Mouse (Mus musculus) embryo, embryonic 9.5 days (tissue): ENCODE measurements around the gene Fhad1.

Experiments used
- DNase-seq: peaks from one replicate; pipeline ENCODE4 v3.0.0-alpha.2; 2017; ENCODE audit errors: extremely low spot score

The Fhad1 gene

GRCm38 (mm10) chr4:141978582-141978981, 36.3 kb downstream of the Fhad1 start:
- DNase-seq = no peak

DNA sequence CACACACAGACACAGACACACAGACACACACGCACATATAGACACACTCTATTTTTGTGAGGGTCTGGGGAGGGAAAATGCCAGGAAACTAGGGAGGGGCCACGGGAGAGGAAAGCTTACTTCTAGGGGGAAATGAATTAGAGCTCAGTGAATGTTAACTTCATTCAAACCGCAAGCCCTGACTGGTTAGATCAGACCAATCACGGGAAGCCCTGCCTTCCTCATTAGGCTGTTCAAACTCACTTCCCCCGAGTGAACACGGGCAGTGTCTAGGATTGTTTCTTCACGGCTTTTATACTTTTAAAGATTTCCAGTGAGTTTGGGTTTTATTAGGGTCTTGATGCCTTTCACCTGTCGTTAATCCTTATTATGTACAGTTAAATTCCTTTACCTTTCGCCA, 37.5 kb downstream of the Fhad1 start:
- no peak for DNase-seq

- peak; percentile 43 for DNase-seq
Observed at GRCm38 (mm10) chr4:141976163-141976562, 38.7 kb downstream of the Fhad1 start.

DNA sequence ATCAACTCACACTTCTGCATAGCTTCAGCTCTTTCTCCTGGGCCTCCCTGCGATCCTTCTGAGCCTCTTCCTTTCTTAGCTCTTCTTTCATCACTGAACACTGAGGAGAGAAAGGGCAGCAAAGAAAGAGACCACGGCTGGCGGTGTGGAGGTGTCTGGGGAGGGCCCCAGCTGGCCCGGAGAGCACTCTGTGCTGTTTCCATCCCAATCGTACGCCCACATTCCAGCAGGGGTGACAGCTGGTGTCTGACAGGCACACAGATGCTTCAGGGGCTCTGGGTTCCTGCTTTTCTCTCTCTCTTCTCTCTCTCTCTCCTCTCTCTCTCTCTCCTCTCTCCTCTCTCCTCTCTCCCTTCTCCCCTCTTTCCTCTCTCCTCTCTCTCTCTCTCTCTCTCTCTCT, 50.3 kb downstream of the Fhad1 start:
- no peak for DNase-seq

DNA sequence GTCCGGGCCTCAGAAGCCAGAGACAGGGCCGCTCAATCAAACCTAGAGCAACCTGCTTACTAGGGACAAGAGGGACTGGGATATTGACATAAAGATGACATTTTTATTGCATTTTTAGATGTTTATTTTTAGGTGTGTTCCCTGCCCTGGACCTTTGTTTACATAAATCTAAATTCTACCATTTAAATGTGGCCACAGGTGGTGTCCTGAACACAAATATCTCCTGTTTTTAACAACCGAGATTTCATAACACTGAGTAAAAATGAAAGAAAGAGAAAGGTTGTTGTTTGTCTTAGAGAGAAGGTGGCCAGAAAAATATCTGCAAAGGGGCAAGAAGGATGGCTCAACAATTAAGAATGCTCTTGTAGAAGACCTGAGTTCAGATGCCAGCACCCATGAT, 51.0 kb downstream of the Fhad1 start:
- DNase-seq = no peak

DNA sequence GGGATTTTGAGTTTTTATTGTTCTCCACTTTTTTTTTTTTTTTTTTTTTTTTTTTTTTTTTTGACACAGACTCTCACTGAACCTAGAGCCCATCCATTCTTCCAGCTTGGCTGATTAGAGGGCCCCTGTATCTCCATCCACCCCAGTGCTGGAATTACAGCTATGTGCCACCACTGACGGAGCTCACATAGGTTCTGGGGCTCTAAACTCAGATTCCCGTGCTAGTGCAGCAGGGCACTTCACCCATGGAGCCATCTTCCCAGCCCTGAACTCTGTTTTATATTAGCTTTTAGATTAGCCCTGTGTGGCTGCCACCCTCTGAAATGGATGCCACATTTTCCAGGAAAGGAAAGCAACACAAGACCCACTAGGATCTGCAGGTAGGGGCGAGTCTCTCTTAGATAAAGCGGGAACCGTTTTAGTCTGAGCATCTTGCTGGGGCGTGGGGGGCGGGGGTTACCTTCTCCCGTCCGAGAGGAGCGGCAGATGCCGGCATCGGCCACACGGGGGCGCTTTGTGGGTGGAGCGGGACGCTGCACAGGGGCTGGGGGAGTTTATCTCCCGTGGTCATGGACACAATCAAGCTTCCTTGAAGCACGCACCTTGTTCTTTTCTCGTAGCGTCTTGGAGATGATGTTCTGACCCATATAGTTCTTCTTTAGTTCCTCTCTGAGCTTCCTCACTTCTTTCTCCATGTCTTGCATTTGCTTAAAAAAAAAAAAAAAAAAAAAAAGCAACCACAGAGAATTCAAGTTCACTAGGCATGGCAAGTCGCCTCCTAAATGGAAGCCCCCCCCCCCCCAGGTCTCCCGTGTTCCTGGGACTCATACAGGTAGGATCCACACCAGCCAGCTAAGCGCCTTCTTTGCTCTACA, 51.8 kb downstream of the Fhad1 start:
- peak; percentile 78 for DNase-seq

DNA sequence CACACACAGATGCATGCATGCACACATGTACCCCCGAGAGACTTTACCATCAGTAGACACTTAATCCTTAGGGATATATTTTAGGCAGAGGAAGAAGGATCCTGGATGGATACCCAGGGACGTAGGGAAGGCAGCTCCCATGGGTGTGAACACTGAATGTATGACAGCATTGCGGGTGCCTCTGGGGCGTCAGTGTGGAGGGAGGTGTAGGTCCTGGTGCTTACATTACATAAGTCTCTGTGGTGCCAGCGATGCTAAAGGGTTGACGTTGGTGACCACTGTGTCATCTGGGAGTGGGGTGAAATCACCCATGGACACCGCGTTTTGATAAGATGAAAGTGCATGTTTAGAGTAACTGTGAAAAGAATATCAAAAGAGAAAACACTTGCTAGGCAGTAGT, 54.8 kb downstream of the Fhad1 start:
- no peak for DNase-seq

DNA sequence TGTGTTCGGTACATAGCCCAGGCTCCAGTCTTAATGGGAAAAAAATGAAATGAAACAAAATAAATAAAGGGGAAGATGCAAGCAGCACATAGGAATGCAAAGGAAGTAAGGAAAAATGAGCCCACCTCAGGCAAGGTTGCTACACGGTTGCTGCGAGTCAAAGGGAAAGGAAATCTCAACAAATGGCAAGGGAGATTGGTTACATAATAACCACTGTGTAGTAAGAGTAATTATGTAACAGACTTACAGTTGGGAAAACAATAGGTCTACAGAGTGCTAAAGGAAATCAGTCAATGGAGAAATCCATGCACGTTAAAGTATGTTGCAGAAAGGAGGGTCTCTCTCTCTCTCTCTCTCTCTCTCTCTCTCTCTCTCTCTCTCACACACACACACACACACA, 55.3 kb downstream of the Fhad1 start:
- DNase-seq = no peak

DNA sequence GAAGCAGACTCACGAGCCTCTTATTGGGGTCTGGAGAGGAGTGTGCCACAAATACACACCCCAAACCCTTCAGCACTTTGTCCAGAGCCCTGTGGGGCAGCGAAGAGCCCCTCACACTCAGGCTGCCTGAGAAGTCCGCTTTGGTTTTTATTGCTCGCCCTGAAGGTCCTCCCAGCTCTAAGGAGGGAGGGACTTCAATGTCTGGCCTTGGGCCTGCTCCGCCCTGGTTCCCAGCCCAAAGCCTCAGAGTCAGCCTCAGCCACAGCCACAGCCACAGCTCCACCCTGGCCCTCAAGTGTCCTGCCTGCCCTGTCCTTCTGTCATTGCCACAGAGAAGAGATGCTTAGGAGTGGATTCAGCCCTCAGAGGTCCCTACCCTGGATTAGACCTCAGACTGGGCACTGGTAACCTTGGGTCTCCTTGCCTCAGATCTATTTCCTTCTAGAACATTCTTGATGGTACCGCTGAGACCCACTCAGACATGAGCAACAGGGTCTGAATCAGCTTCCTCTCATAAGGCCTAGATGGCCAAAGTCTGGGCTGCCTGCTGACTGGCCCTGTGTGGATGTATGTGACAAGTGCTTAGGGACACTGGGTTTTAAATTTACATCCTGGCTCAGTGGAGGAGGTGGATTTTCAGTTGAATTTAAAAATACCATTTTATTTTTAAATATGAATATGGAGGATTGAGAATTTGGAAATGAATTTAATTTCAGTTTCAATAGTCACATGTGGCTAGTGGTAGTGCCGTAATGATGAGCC, 56.1 kb downstream of the Fhad1 start:
- DNase-seq = no peak

- peak; percentile 74 for DNase-seq
Observed at GRCm38 (mm10) chr4:141958188-141958587, 56.7 kb downstream of the Fhad1 start.

DNA sequence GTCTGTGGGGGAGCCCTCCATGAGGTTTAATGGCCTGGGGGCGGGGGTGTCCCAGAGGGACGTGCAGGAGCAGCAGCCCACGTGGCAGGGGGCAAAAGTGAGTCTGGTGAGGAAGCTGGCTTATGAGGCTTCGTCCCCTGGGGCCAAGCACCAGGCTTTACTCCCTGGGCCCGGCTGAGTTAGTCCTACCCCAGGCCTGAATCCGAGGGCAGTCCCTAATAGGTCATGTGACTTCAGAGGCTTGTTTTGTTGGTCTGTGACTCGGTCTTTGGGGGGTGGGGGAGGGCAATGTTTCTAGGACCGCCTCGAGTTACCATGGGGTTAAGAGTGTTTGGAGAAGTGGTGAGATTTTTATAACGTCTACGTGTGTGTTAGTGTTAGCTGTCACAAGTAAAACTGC, 57.1 kb downstream of the Fhad1 start:
- DNase-seq = no peak

DNA sequence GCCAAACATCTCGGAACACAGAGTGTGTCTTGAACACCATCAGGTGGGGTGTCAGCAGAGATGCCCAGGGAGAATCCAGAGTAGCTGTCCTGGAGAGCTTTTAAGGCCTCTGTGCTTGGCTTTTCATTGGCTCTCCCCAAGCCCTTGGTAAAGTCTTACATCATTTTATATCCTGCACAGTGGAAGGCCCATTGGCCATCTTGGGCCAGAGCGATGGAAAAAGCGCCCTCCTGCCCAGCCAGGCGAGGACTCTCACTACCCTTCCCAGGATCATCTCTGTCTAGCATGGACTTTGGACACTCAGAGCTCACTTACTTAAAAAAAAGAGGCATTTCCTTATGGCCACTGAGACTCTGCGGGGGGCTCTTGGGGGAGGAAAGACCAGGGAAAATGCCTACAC, 58.0 kb downstream of the Fhad1 start:
- no peak for DNase-seq

DNA sequence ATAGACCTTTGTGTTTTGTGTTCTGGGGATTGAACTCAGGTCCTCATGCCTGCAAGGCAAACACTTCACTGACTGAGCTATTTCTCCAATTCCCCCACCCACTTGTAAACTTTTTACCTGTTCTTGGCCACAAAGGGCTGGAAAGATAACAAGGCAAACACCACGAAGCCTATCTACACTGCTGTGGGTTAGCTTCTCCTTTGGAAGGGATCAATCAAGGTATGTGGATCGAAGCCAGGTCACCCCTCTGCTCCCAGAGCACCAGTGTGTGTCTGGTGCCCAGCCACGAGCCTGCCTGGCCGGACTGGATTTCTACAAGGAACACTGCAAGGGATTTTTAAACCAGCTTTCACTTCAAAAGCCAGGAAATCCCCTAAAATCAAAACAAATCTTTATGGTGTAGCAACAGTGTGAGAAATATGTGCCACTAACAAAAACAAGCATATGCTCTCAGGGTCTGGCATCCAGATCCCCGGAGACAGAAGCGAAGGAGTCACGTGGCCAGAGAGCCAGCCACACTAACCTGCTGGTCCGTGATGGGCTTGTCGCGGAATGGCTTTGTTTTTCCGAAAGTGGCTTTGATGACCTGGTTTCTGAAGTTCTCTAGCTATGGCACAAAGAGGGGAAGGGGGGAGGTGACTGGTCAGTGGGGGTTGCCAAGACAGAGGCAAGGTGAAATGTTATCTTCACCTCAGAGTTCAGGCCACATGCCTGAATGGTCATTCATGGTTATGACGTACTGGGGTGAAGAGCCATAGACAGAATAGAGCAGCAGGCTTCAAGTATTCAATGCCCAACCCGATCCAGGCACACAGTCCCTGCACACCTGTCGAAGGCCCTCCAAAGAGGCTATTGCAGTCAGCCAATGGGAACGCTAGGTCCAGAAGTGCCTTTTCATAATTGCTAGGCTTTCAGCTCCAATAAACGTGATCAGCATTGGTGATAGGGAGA, 59.8 kb downstream of the Fhad1 start:
- DNase-seq = no peak

- no peak for DNase-seq
Observed at GRCm38 (mm10) chr4:141953859-141954258, 61.0 kb downstream of the Fhad1 start.

- no peak for DNase-seq
Observed at GRCm38 (mm10) chr4:141953291-141953690, 61.6 kb downstream of the Fhad1 start.

DNA sequence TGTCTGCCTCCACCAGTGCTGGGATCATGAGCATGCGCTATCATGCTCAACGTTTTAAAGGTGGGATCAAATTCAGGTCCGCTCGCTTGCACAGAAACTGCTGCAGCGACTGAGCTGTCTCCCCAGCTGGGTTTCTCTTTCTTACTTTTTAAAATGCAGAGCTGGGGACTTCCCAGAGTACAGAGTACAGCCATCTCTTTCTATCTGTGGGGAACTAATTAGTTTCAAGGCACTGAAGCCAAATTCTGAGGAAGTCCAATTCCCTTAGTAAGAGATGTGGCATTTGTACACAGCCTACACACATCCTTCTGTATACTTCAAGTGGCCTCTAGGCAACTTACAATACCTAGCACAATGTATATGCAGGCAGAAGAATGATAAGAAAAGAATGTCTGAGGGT, 62.1 kb downstream of the Fhad1 start:
- no peak for DNase-seq

DNA sequence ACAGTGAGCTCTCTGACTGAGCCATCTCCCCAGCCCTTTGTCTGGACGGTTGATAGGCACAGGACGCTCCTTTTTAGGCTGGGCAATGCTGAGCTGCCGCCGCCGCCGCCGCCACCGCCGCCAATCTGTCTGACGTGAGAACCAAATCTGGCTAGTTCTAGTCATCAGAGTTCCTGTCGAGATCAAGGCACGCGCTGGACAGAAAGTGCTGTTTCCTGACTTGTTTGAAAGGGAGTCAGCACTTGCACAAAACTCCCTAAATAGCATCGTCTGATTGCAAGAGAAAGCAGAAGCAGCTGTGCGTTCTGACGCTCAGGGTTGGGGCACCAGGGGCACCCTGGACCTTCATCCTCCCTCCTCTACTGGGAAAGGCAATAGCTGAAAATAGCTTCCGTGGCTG, 62.8 kb downstream of the Fhad1 start:
- DNase-seq = no peak

- DNase-seq = no peak
Observed at GRCm38 (mm10) chr4:141949436-141949835, 65.4 kb downstream of the Fhad1 start.

GRCm38 (mm10) chr4:141948822-141949221, 66.1 kb downstream of the Fhad1 start:
- no peak for DNase-seq

GRCm38 (mm10) chr4:141942403-141942802, 72.5 kb downstream of the Fhad1 start:
- peak; percentile 25 for DNase-seq

DNA sequence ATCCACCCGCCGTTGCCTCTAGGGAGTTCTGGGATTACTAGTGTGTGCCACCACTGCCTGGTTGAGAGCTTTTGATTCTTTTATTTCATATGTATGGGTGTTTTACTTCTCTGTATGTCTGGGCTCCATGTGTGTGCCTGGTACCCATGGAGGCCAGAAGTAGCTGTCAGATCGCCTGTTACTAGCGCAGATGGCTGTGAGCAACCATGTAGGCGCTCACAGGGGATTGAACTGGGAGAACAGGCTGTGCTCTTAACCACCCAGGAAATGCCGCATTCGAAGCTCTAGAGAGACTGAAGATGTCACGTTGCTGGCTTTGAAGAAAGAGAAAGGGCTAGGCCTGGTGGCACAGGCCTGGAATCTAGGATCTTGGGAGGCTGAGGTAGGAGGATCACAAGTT, 73.6 kb downstream of the Fhad1 start:
- no peak for DNase-seq

- no peak for DNase-seq
Observed at GRCm38 (mm10) chr4:141938535-141938934, 76.3 kb downstream of the Fhad1 start.
